Mouse (Mus musculus) lung, postnatal 25 days (tissue): ENCODE data around the gene Acly.

Experiments
- DNase-seq: peaks from one replicate; pipeline ENCODE4 v3.0.0; 2022; ENCODE audit warnings: low spot score

Acly gene

GRCm38 (mm10) chr11:100440691-100441522 lies 86.9 kb downstream of the Acly start:
- DNase-seq: peak; percentile 87

- DNase-seq: no peak
Observed at GRCm38 (mm10) chr11:100437901-100438300, 89.9 kb downstream of the Acly start.

- no peak for DNase-seq
Observed at GRCm38 (mm10) chr11:100435678-100436246, 92.0 kb downstream of the Acly start.

GRCm38 (mm10) chr11:100432002-100432401 lies 95.8 kb downstream of the Acly start:
- peak; percentile 47 for DNase-seq

- no peak for DNase-seq
Observed at GRCm38 (mm10) chr11:100430052-100430451, 97.7 kb downstream of the Acly start.

- DNase-seq: no peak
Observed at GRCm38 (mm10) chr11:100428612-100429199, 99.1 kb downstream of the Acly start.

- no peak for DNase-seq
Observed at GRCm38 (mm10) chr11:100426820-100427219, 101.0 kb downstream of the Acly start.
